Mouse (Mus musculus): ENCODE data around the gene Dll4. TPM values are rescaled to one million over a fixed set of nuclear protein-coding genes. Genes with fewer than 3 reads are reported as not detected.

Dll4 gene
- polyA plus RNA-seq, 1 experiment = 18.9 TPM

DNA sequence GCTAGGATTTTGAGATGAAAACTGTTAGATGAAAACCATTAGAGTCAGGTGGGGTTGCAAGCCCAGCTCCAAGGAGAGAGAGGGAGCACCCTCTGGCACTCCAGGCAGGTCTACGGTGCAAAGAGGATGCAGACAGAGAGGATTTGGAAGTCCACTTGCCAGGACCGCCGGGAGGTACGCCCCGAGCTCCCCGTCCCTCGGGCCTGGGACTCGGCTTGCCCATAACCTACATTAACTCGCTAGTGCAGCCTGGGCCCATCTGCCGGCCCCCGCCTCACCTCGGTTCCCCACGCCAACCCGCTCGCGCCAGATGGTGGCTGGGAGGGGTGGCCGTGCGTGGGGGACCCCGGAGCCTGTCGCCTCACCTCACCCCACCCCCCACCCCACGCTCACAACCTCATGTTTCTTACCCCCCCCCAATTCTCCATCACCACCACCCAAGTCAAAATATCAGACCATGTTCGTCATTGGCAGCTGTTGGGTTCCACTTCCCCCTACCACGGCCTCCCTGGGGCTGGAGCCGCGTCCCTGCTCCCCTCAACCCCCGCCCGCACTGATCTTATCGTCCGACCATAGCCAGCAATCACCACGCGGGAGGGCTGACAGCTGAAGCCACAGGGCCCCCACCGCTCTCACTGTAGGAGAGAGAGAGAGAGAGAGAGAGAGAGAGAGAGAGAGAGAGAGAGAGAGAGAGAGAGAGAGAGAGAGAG is 1.6 kb upstream of the Dll4 start:
- no peak for DNase-seq
- 27% methylated on average over 32 of the region's 32 CpGs for WGBS
- Histone ChIP-seq H3K4me3 (ENCODE audit: control insufficient read depth, insufficient read depth, low read length) (no peak overlapping the region), H3K4me1 (replicated peaks; ENCODE audit: control insufficient read depth, insufficient read depth, low read length) (peaks cover 34% of the 10 kb centered on the region), H3K27me3 (ENCODE audit: control insufficient read depth, insufficient read depth, low read length) (peaks cover 19% of the 10 kb centered on the region; the same call in 1 of the 2 replicates), H3K27ac (ENCODE audit: control insufficient read depth, insufficient read depth, low read length) (no peak overlapping the region), H3K36me3 (ENCODE audit: control insufficient read depth, insufficient read depth, low read length) (no peaks in the 10 kb centered on the region)
- TF ChIP-seq POLR2A (IDR thresholded peaks at IDR 0.05; ENCODE audit: control insufficient read depth, extremely low read depth, insufficient read depth, low read length, poor library complexity) (no peak), CTCF (IDR thresholded peaks at IDR 0.05; ENCODE audit: borderline replicate concordance, control insufficient read depth, extremely low read depth, insufficient read depth, low read length, poor library complexity) (no peak)

DNA sequence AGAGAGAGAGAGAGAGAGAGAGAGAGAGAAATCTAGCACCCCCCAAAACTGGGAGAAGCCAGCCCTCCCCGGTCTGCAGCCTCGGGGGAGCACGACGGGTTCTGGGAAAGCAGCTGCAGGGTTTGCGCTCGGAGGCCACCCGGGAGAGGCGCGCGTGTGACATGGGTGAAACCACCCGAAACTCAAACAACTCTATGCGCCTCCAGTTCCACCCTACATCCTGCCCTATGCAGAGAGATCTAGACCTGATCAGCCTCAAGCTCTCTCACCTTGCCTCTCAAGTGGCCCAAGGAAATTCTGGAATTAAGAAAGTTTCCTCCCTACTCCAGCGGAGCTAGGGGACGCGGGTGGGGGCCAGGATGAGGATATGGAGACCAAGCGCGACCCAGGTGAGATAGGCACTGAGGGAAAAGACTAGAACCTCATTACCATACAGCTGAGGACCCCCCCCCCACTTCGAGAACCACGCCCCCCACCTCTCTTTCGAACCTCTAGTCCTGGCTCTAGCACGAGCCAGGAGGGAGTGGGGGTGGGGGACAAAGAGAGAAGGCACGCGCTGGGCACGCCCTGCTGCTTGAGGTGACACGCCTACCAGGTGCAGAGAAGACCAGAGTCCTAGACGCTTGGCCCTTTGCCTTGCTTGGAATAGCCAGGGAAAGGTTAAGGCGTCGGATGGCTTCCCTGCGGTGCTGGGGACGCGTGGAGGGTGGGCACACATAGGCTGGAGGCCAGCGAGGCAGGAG is 837 bp upstream of the Dll4 start:
- H3K36me3 ChIP-seq (ENCODE audit: control insufficient read depth, insufficient read depth, low read length) = no peaks in the 10 kb centered on the region
- no peak overlapping the region for H3K27ac ChIP-seq (ENCODE audit: control insufficient read depth, insufficient read depth, low read length)
- peaks cover 19% of the 10 kb centered on the region; the same call in 1 of the 2 replicates for H3K27me3 ChIP-seq (ENCODE audit: control insufficient read depth, insufficient read depth, low read length)
- TF ChIP-seq POLR2A (IDR thresholded peaks at IDR 0.05; ENCODE audit: control insufficient read depth, extremely low read depth, insufficient read depth, low read length, poor library complexity) (no peak), CTCF (IDR thresholded peaks at IDR 0.05; ENCODE audit: borderline replicate concordance, control insufficient read depth, extremely low read depth, insufficient read depth, low read length, poor library complexity) (no peak)
- H3K4me1 ChIP-seq (replicated peaks; ENCODE audit: control insufficient read depth, insufficient read depth, low read length) = peaks cover 34% of the 10 kb centered on the region
- WGBS = 2% methylated on average over 32 of the region's 32 CpGs
- H3K4me3 ChIP-seq (ENCODE audit: control insufficient read depth, insufficient read depth, low read length) = peak overlapping the region; percentile 1; the same call in 1 of the 2 replicates
- no peak for DNase-seq

DNA sequence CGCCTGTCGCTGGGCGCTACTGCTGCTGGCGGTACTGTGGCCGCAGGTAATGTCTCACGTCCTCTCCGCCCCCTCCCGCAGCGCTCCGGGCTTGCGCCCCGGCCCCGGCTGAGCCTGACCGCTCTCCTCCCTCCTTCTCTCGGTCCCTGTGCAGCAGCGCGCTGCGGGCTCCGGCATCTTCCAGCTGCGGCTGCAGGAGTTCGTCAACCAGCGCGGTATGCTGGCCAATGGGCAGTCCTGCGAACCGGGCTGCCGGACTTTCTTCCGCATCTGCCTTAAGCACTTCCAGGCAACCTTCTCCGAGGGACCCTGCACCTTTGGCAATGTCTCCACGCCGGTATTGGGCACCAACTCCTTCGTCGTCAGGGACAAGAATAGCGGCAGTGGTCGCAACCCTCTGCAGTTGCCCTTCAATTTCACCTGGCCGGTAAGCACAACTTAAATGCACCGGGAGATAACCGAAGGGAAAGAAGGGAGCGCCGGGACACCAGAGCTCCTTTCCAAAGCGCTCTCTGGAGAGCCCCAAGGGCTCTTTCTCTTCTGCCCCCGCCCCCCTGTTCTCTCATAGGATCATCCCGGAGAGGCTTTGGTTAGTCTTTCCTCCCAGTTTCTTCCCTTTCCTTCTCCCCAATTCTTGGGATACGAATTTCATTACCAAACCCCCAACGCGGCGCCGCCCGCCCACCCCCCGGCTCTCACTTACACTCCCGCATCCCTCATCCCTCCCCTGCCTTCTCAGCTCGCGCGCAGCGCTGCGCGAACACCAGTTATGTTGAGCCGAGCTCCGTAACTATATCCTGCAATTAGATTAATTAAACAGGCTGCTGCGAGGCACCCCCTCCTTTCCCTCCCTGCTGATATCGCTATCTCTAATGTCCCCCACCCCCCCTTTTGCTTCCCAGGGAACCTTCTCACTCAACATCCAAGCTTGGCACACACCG is 847 bp downstream of the Dll4 start:
- Histone ChIP-seq H3K4me1 (replicated peaks; ENCODE audit: control insufficient read depth, insufficient read depth, low read length) (peaks cover 34% of the 10 kb centered on the region), H3K4me3 (ENCODE audit: control insufficient read depth, insufficient read depth, low read length) (peak overlapping the region; percentile 19), H3K36me3 (ENCODE audit: control insufficient read depth, insufficient read depth, low read length) (no peaks in the 10 kb centered on the region), H3K27me3 (ENCODE audit: control insufficient read depth, insufficient read depth, low read length) (peaks cover 19% of the 10 kb centered on the region; the same call in 1 of the 2 replicates), H3K27ac (ENCODE audit: control insufficient read depth, insufficient read depth, low read length) (no peak overlapping the region)
- 2% methylated on average over 60 of the region's 61 CpGs for WGBS
- no peak for DNase-seq
- TF ChIP-seq CTCF (IDR thresholded peaks at IDR 0.05; ENCODE audit: borderline replicate concordance, control insufficient read depth, extremely low read depth, insufficient read depth, low read length, poor library complexity) (no peak), POLR2A (IDR thresholded peaks at IDR 0.05; ENCODE audit: control insufficient read depth, extremely low read depth, insufficient read depth, low read length, poor library complexity) (no peak)

DNA sequence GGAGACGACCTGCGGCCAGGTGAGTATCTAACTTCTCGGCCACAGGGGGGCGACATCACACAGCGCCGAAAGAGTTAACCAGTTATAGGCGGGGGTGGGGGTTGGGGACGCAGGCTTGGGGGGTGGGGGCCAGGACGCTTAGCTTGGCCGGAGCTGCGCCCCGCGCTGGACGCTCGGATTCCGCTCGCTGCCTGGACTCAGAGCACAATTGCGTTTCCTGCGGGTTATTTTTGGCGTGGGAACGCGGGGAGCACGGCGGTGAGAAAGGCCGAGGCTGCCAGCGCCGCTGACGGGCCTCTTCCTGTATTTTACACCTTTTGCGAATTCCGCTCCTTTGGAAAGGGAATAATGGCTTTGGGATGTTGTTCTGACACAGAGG is 1.5 kb downstream of the Dll4 start:
- peak; percentile 61 for DNase-seq
- peaks cover 14% of the 10 kb centered on the region; the same call in 1 of the 2 replicates for H3K27me3 ChIP-seq (ENCODE audit: control insufficient read depth, insufficient read depth, low read length)
- under 1% methylated on average over 30 of the region's 30 CpGs for WGBS
- no peak overlapping the region for H3K27ac ChIP-seq (ENCODE audit: control insufficient read depth, insufficient read depth, low read length)
- H3K36me3 ChIP-seq (ENCODE audit: control insufficient read depth, insufficient read depth, low read length) = no peaks in the 10 kb centered on the region
- peaks cover 29% of the 10 kb centered on the region for H3K4me1 ChIP-seq (replicated peaks; ENCODE audit: control insufficient read depth, insufficient read depth, low read length)
- peak overlapping the region; percentile 36 for H3K4me3 ChIP-seq (ENCODE audit: control insufficient read depth, insufficient read depth, low read length)
- no peak for TF ChIP-seq POLR2A (IDR thresholded peaks at IDR 0.05; ENCODE audit: control insufficient read depth, extremely low read depth, insufficient read depth, low read length, poor library complexity)
- TF ChIP-seq CTCF (IDR thresholded peaks at IDR 0.05; ENCODE audit: borderline replicate concordance, control insufficient read depth, extremely low read depth, insufficient read depth, low read length, poor library complexity) = peak; percentile 80; the same call in 1 of the 2 replicates

DNA sequence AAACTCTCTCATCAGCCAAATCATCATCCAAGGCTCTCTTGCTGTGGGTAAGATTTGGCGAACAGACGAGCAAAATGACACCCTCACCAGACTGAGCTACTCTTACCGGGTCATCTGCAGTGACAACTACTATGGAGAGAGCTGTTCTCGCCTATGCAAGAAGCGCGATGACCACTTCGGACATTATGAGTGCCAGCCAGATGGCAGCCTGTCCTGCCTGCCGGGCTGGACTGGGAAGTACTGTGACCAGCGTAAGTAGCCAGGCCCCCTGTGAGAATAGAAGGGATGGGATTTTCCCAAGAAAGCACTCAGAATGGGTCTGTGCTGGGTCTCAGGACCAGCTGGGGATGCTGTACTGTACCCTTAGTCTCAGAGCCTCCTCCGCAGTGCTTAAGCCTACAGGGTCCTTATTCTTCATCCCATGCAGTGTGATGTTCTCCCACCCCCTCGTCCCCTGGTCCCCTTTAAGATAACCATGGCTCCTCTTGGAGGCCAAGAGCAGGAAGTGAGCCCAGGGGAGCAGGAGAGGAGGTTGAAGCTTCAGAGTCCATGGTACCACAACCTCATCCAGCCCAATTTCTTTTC is 2.5 kb downstream of the Dll4 start:
- 80% methylated on average over 11 of the region's 11 CpGs for WGBS
- H3K27me3 ChIP-seq (ENCODE audit: control insufficient read depth, insufficient read depth, low read length) = peaks cover 10% of the 10 kb centered on the region; the same call in 1 of the 2 replicates
- H3K27ac ChIP-seq (ENCODE audit: control insufficient read depth, insufficient read depth, low read length) = no peak overlapping the region
- peaks cover 22% of the 10 kb centered on the region for H3K4me1 ChIP-seq (replicated peaks; ENCODE audit: control insufficient read depth, insufficient read depth, low read length)
- no peak overlapping the region for H3K4me3 ChIP-seq (ENCODE audit: control insufficient read depth, insufficient read depth, low read length)
- H3K36me3 ChIP-seq (ENCODE audit: control insufficient read depth, insufficient read depth, low read length) = no peaks in the 10 kb centered on the region
- DNase-seq = no peak
- TF ChIP-seq POLR2A (IDR thresholded peaks at IDR 0.05; ENCODE audit: control insufficient read depth, extremely low read depth, insufficient read depth, low read length, poor library complexity) (no peak), CTCF (IDR thresholded peaks at IDR 0.05; ENCODE audit: borderline replicate concordance, control insufficient read depth, extremely low read depth, insufficient read depth, low read length, poor library complexity) (no peak)

All from thymus, adult 2 months (tissue).